Mouse (Mus musculus) embryonic facial prominence, embryonic 11.5 days (tissue): Measurements from ENCODE around the gene Alyref. TPM values are rescaled to one million over a fixed set of nuclear protein-coding genes. Genes with fewer than 3 reads are reported as not detected.

Experiments used
- ATAC-seq: fragments of 200-750 bp; cut with Nextera tagmentation; replicated peaks from 2 replicates; pipeline ENCODE4 v1.8.0; 2017; ENCODE audit warnings: low read depth; ENCODE audit not compliant: insufficient number of reproducible peaks, low FRiP score, low TSS enrichment
- DNase-seq: peaks from one replicate; pipeline ENCODE4 v3.0.0-alpha.2; 2015; ENCODE audit warnings: low spot score
- H3K27ac ChIP-seq: fragments of 300-500 bp; sonication (generic); replicated peaks from 2 replicates; pipeline ENCODE4 v1.5.1; 2014; ENCODE audit warnings: mild to moderate bottlenecking, low read depth, low read length, control low read depth
- H3K27me3 ChIP-seq: fragments of 300-500 bp; sonication (generic); 2 replicates; pipeline ENCODE4 v1.6.1; 2014; ENCODE audit warnings: mild to moderate bottlenecking, low read length, moderate library complexity, mixed read lengths; ENCODE audit not compliant: control insufficient read depth, insufficient read depth
- H3K36me3 ChIP-seq: fragments of 300-500 bp; sonication (generic); replicated peaks from 2 replicates; pipeline ENCODE4 v1.6.1; 2014; ENCODE audit warnings: low read depth, mild to moderate bottlenecking, low read length, moderate library complexity, mixed read lengths; ENCODE audit not compliant: control insufficient read depth, insufficient read depth
- H3K4me1 ChIP-seq: fragments of 300-500 bp; sonication (generic); 2 replicates; pipeline ENCODE4 v1.6.1; 2014; ENCODE audit warnings: low read length, mixed read lengths; ENCODE audit not compliant: control insufficient read depth, insufficient read depth
- H3K4me2 ChIP-seq: fragments of 300-500 bp; sonication (generic); 2 replicates; pipeline ENCODE4 v1.6.1; 2014; ENCODE audit warnings: low read depth, mild to moderate bottlenecking, control low read depth, low read length, moderate library complexity
- H3K4me3 ChIP-seq: fragments of 300-500 bp; sonication (generic); 2 replicates; pipeline ENCODE4 v1.5.1; 2014; ENCODE audit warnings: low read depth, low read length, control low read depth
- H3K9ac ChIP-seq: fragments of 300-500 bp; sonication (generic); replicated peaks from 2 replicates; pipeline ENCODE4 v1.6.1; 2014; ENCODE audit warnings: mild to moderate bottlenecking, control low read depth, low read length
- H3K9me3 ChIP-seq: fragments of 300-500 bp; sonication (generic); replicated peaks from 2 replicates; pipeline ENCODE4 v1.6.1; 2016; ENCODE audit warnings: mild to moderate bottlenecking, low read length, inconsistent platforms, mixed read lengths; ENCODE audit not compliant: control insufficient read depth
- WGBS: fragments of 180-500 bp; shearing (Covaris S2); extraction: QIAGEN DNeasy Blood & Tissue Kit; methylation state at CpG from one replicate; pipeline ENCODE4 v1.1.7; 2014; 5-methylcytosine and 5-hydroxymethylcytosine counted together
- polyA plus RNA-seq: library from polyadenylated mRNA; unstranded; fragments of >200 nt; fragmentation: Nextera tagmentation; extraction: Ambion mirVana; gene quantifications from 2 replicates; pipeline ENCODE4 v1.2.1, GENCODE M21; 2014

Gene Alyref
- polyA plus RNA-seq, 1 experiment from 2014 or later: 893 TPM

- Histone ChIP-seq H3K27me3 (no peaks in the 10 kb centered on the region), H3K9me3 (no peaks in the 10 kb centered on the region), H3K4me2 (no peak overlapping the region), H3K36me3 (peaks cover 9% of the 10 kb centered on the region), H3K4me3 (no peak overlapping the region), H3K4me1 (no peaks in the 10 kb centered on the region), H3K9ac (no peak overlapping the region), H3K27ac (no peak overlapping the region)
- WGBS: 91% methylated on average over 6 of the region's 6 CpGs
- no peak for ATAC-seq
- no peak for DNase-seq
Observed at GRCm38 (mm10) chr11:120615167-120615566, 17.0 kb upstream of the Alyref start.

- Histone ChIP-seq H3K27me3 (no peaks in the 10 kb centered on the region), H3K4me1 (no peaks in the 10 kb centered on the region; the same call in 1 of the 2 replicates), H3K4me2 (no peak overlapping the region), H3K9me3 (no peaks in the 10 kb centered on the region), H3K4me3 (no peak overlapping the region), H3K36me3 (peaks cover 9% of the 10 kb centered on the region), H3K9ac (no peak overlapping the region), H3K27ac (no peak overlapping the region)
- DNase-seq (no peak), ATAC-seq (no peak)
- 86% methylated on average over 8 of the region's 8 CpGs for WGBS
Observed at GRCm38 (mm10) chr11:120613976-120614375, 15.8 kb upstream of the Alyref start.

- DNase-seq (no peak), ATAC-seq (no peak)
- Histone ChIP-seq H3K4me1 (peaks cover under 1% of the 10 kb centered on the region; the same call in 1 of the 2 replicates), H3K27ac (no peak overlapping the region), H3K9me3 (no peaks in the 10 kb centered on the region), H3K36me3 (peaks cover 9% of the 10 kb centered on the region), H3K27me3 (no peaks in the 10 kb centered on the region), H3K4me3 (no peak overlapping the region), H3K4me2 (no peak overlapping the region), H3K9ac (no peak overlapping the region)
- WGBS: 87% methylated on average over 10 of the region's 10 CpGs
Observed at GRCm38 (mm10) chr11:120613481-120613972, 15.4 kb upstream of the Alyref start.

GRCm38 (mm10) chr11:120612763-120613162 is 14.6 kb upstream of the Alyref start:
- Histone ChIP-seq H3K4me1 (peaks cover 5% of the 10 kb centered on the region), H3K27ac (no peak overlapping the region), H3K9me3 (no peaks in the 10 kb centered on the region), H3K4me3 (no peak overlapping the region; the same call in 1 of the 2 replicates), H3K36me3 (peaks cover 9% of the 10 kb centered on the region), H3K27me3 (peaks cover 3% of the 10 kb centered on the region; the same call in 1 of the 2 replicates), H3K9ac (no peak overlapping the region), H3K4me2 (no peak overlapping the region)
- 48% methylated on average over 6 of the region's 6 CpGs for WGBS
- DNase-seq (peak; percentile 69), ATAC-seq (no peak)

- Histone ChIP-seq H3K27ac (no peak overlapping the region), H3K27me3 (peaks cover 3% of the 10 kb centered on the region; the same call in 1 of the 2 replicates), H3K4me2 (no peak overlapping the region), H3K4me3 (no peak overlapping the region), H3K9ac (no peak overlapping the region), H3K4me1 (peaks cover 5% of the 10 kb centered on the region), H3K9me3 (no peaks in the 10 kb centered on the region), H3K36me3 (peaks cover 9% of the 10 kb centered on the region)
- DNase-seq (no peak), ATAC-seq (no peak)
- WGBS: 80% methylated on average over 9 of the region's 9 CpGs
Observed at GRCm38 (mm10) chr11:120610477-120611046, 12.4 kb upstream of the Alyref start.

GRCm38 (mm10) chr11:120609250-120609649 is 11.1 kb upstream of the Alyref start:
- peaks cover 5% of the 10 kb centered on the region for H3K4me1 ChIP-seq
- H3K4me3 ChIP-seq: no peak overlapping the region
- H3K4me2 ChIP-seq: no peak overlapping the region

GRCm38 (mm10) chr11:120608241-120609034 is 10.3 kb upstream of the Alyref start, which contains the start of gene Npb:
Gene Npb (plus strand): TSS chr11:120608477.
- ATAC-seq (no peak), DNase-seq (peak; percentile 24)
- Histone ChIP-seq H3K4me3 (peak within 1 kb of the TSS; percentile 18), H3K9me3 (no peaks in the 10 kb centered on the region), H3K9ac (peak within 1 kb of the TSS; percentile 51), H3K27me3 (peaks cover 3% of the 10 kb centered on the region; the same call in 1 of the 2 replicates), H3K27ac (no peak within 1 kb of the TSS), H3K36me3 (peaks cover 5% of the 10 kb centered on the region; the same call in 1 of the 2 replicates), H3K4me1 (peaks cover 5% of the 10 kb centered on the region), H3K4me2 (peak within 1 kb of the TSS; percentile 53)
- WGBS: 6% methylated on average over 45 of the region's 45 CpGs

More at GRCm38 (mm10) chr11:120609250-120609649, 11.1 kb upstream of the Alyref start:
- peaks cover 5% of the 10 kb centered on the region; the same call in 1 of the 2 replicates for H3K36me3 ChIP-seq
- H3K9me3 ChIP-seq: no peaks in the 10 kb centered on the region
- peaks cover 3% of the 10 kb centered on the region; the same call in 1 of the 2 replicates for H3K27me3 ChIP-seq
- H3K9ac ChIP-seq: no peak overlapping the region
- ATAC-seq (peak; percentile 49; the same call in 1 of the 2 replicates), DNase-seq (no peak)
- WGBS: 45% methylated on average over 7 of the region's 8 CpGs
- H3K27ac ChIP-seq: no peak overlapping the region
